Mouse (Mus musculus): ENCODE data around the gene Dcxr. TPM values are rescaled to one million over a fixed set of nuclear protein-coding genes. Genes with fewer than 3 reads are reported as not detected.
A peak's percentile ranks its signal among the peaks of the same experiment; 100 is the strongest.
"Not testable (repeated sequence)": the region's sequence is repeated elsewhere in the genome, so short reads cannot be mapped to it uniquely, and the experiment has no call there.

Gene Dcxr
- polyA plus RNA-seq, 1 experiment from 2014 or later, result 10.6 TPM

GRCm38 (mm10) chr11:120747974-120748373 is 20.9 kb upstream of the Dcxr start:
- WGBS, result 79% methylated on average over 4 of the region's 4 CpGs
- Histone ChIP-seq H3K9me3 (no peaks in the 10 kb centered on the region), H3K27ac (no peak overlapping the region), H3K36me3 (no peaks in the 10 kb centered on the region), H3K4me1 (no peaks in the 10 kb centered on the region), H3K4me3 (no peak overlapping the region), H3K27me3 (ENCODE audit: insufficient read depth, poor library complexity, severe bottlenecking) (peaks cover 6% of the 10 kb centered on the region; the same call in 1 of the 2 replicates)
- no peak for DNase-seq (ENCODE audit: low spot score)

- no peak for DNase-seq (ENCODE audit: low spot score)
- H3K27ac ChIP-seq, result no peak overlapping the region
- WGBS, result 75% methylated on average over 7 of the region's 7 CpGs
- no peaks in the 10 kb centered on the region for H3K9me3 ChIP-seq
- H3K27me3 ChIP-seq (ENCODE audit: insufficient read depth, poor library complexity, severe bottlenecking), result 0 out of 2 replicates have a peak, but pooled peaks cover 2% of the 10 kb centered on the region
- H3K4me1 ChIP-seq, result no peaks in the 10 kb centered on the region
- H3K4me3 ChIP-seq, result no peak overlapping the region
- H3K36me3 ChIP-seq, result no peaks in the 10 kb centered on the region
Observed at GRCm38 (mm10) chr11:120744121-120744701, 17.1 kb upstream of the Dcxr start.

- H3K36me3 ChIP-seq, result no peaks in the 10 kb centered on the region
- no peak for DNase-seq (ENCODE audit: low spot score)
- H3K4me1 ChIP-seq, result no peaks in the 10 kb centered on the region
- 88% methylated on average over 5 of the region's 5 CpGs for WGBS
- H3K9me3 ChIP-seq, result no peaks in the 10 kb centered on the region
- H3K4me3 ChIP-seq, result no peak overlapping the region
- H3K27ac ChIP-seq, result no peak overlapping the region
- H3K27me3 ChIP-seq (ENCODE audit: insufficient read depth, poor library complexity, severe bottlenecking), result 0 out of 2 replicates have a peak, but pooled peaks cover 2% of the 10 kb centered on the region
Observed at GRCm38 (mm10) chr11:120740981-120741380, 13.9 kb upstream of the Dcxr start.

GRCm38 (mm10) chr11:120736424-120736823 is 9.3 kb upstream of the Dcxr start:
- no peak overlapping the region for H3K27ac ChIP-seq
- DNase-seq (ENCODE audit: low spot score), result no peak
- no peak overlapping the region for H3K4me3 ChIP-seq
- no peaks in the 10 kb centered on the region for H3K36me3 ChIP-seq
- H3K9me3 ChIP-seq, result no peaks in the 10 kb centered on the region
- H3K4me1 ChIP-seq, result 0 out of 2 replicates have a peak, but pooled peaks cover 4% of the 10 kb centered on the region
- H3K27me3 ChIP-seq (ENCODE audit: insufficient read depth, poor library complexity, severe bottlenecking), result peaks cover 17% of the 10 kb centered on the region; the same call in 1 of the 2 replicates
- WGBS, result 62% methylated on average over 6 of the region's 6 CpGs

- Histone ChIP-seq H3K9me3 (no peaks in the 10 kb centered on the region), H3K4me3 (no peak overlapping the region), H3K4me1 (peaks cover 11% of the 10 kb centered on the region; the same call in 1 of the 2 replicates), H3K27ac (no peak overlapping the region), H3K27me3 (ENCODE audit: insufficient read depth, poor library complexity, severe bottlenecking) (peaks cover 42% of the 10 kb centered on the region), H3K36me3 (no peaks in the 10 kb centered on the region)
- no peak for DNase-seq (ENCODE audit: low spot score)
- 68% methylated on average over 6 of the region's 6 CpGs for WGBS
Observed at GRCm38 (mm10) chr11:120733521-120733920, 6.4 kb upstream of the Dcxr start.

GRCm38 (mm10) chr11:120731858-120732680 is 5.0 kb upstream of the Dcxr start, which contains the start of gene Cbr2:
TSS of gene Cbr2 (minus strand) at chr11:120732114.
- Histone ChIP-seq H3K4me3 (no peak within 1 kb of the TSS), H3K9me3 (no peaks in the 10 kb centered on the region), H3K27ac (no peak within 1 kb of the TSS), H3K36me3 (no peaks in the 10 kb centered on the region), H3K4me1 (peaks cover 11% of the 10 kb centered on the region; the same call in 1 of the 2 replicates), H3K27me3 (ENCODE audit: insufficient read depth, poor library complexity, severe bottlenecking) (peaks cover 52% of the 10 kb centered on the region)
- 71% methylated on average over 12 of the region's 12 CpGs for WGBS
- no peak for DNase-seq (ENCODE audit: low spot score)

GRCm38 (mm10) chr11:120731395-120731794 is 4.3 kb upstream of the Dcxr start:
- no peaks in the 10 kb centered on the region for H3K36me3 ChIP-seq
- WGBS, result 93% methylated on average over 1 of the region's 1 CpGs
- DNase-seq (ENCODE audit: low spot score), result no peak

GRCm38 (mm10) chr11:120730331-120730870 is 3.3 kb upstream of the Dcxr start:
- H3K4me3 ChIP-seq, result no peak overlapping the region
- WGBS, result 85% methylated on average over 10 of the region's 10 CpGs
- no peak overlapping the region for H3K27ac ChIP-seq
- no peak for DNase-seq (ENCODE audit: low spot score)
- no peaks in the 10 kb centered on the region for H3K9me3 ChIP-seq
- peaks cover 22% of the 10 kb centered on the region for H3K4me1 ChIP-seq
- no peaks in the 10 kb centered on the region for H3K36me3 ChIP-seq
- H3K27me3 ChIP-seq (ENCODE audit: insufficient read depth, poor library complexity, severe bottlenecking), result peaks cover 65% of the 10 kb centered on the region

More at GRCm38 (mm10) chr11:120731395-120731794, 4.3 kb upstream of the Dcxr start:
- Histone ChIP-seq H3K4me1 (peaks cover 18% of the 10 kb centered on the region), H3K4me3 (no peak overlapping the region), H3K27ac (no peak overlapping the region), H3K27me3 (ENCODE audit: insufficient read depth, poor library complexity, severe bottlenecking) (peaks cover 55% of the 10 kb centered on the region), H3K9me3 (no peaks in the 10 kb centered on the region)

- peak overlapping the region; percentile 31 for H3K4me3 ChIP-seq
- H3K27me3 ChIP-seq (ENCODE audit: insufficient read depth, poor library complexity, severe bottlenecking), result peaks cover 74% of the 10 kb centered on the region
- not testable (repeated sequence) for DNase-seq (ENCODE audit: low spot score); H3K9me3 ChIP-seq; H3K36me3 ChIP-seq; H3K27ac ChIP-seq
- peaks cover 22% of the 10 kb centered on the region for H3K4me1 ChIP-seq
- WGBS, result under 1% methylated on average over 18 of the region's 21 CpGs
Observed at GRCm38 (mm10) chr11:120729432-120730050, 2.5 kb upstream of the Dcxr start.

- no peak for DNase-seq (ENCODE audit: low spot score)
- Histone ChIP-seq H3K27ac (no peak overlapping the region), H3K27me3 (ENCODE audit: insufficient read depth, poor library complexity, severe bottlenecking) (peaks cover 80% of the 10 kb centered on the region), H3K9me3 (no peaks in the 10 kb centered on the region), H3K4me1 (peaks cover 22% of the 10 kb centered on the region), H3K36me3 (no peaks in the 10 kb centered on the region), H3K4me3 (peak overlapping the region; percentile 31; the same call in 1 of the 2 replicates)
- 59% methylated on average over 11 of the region's 11 CpGs for WGBS
Observed at GRCm38 (mm10) chr11:120728530-120729240, 1.6 kb upstream of the Dcxr start.

- H3K36me3 ChIP-seq, result no peaks in the 10 kb centered on the region
- H3K27ac ChIP-seq, result no peak overlapping the region
- peaks cover 82% of the 10 kb centered on the region for H3K27me3 ChIP-seq (ENCODE audit: insufficient read depth, poor library complexity, severe bottlenecking)
- DNase-seq (ENCODE audit: low spot score), result no peak
- H3K4me1 ChIP-seq, result peaks cover 22% of the 10 kb centered on the region
- no peaks in the 10 kb centered on the region for H3K9me3 ChIP-seq
- WGBS, result 55% methylated on average over 12 of the region's 12 CpGs
- H3K4me3 ChIP-seq, result peak overlapping the region; percentile 75; the same call in 1 of the 2 replicates
Observed at GRCm38 (mm10) chr11:120727564-120727963, 483 bp upstream of the Dcxr start.

Measured in heart, embryonic 10.5 days (tissue).